ENCODE assay signal across 8 mouse cellular contexts in the genomic region with DNA sequence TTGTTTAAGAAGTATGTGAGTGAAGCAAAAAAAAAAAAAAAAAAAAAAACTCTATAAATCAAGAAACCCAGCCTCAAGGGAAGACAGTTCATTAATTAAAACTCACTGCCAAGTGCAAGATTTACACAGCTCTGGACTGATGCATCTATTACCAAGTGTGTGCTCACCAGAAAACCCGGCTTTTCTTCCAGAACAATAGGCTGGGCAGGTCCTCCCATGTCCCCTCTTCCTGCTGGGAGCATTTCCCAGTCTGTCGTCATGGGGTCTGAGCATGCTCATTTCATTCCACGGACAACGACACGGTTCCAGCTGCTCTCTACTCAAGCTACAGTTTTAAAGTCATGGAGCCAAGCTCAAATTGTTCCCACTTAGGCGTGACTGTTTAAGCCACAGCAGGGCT.
DNase-seq lines count a peak whose midpoint lies in the region; ATAC-seq lines count a peak whose summit lies in the region.

No protein-coding gene starts in this region.

- DNase-seq in heart, adult 18-20 months: peak; percentile 21 to 57
- peak; percentile 43 for DNase-seq in embryo, embryonic 11 days
- DNase-seq in hindbrain, embryonic 11.5 days (ENCODE audit: low spot score): peak; percentile 19
- peak; percentile 63 for DNase-seq in mesoderm, embryonic 11.5 days (ENCODE audit: low read depth, low spot score)
- DNase-seq in adrenal gland, adult (ENCODE audit: inconsistent age in 2 of 2, low spot score in 1 of 2): no peak
- DNase-seq in urinary bladder, postnatal 4 days (ENCODE audit: low spot score in 2 of 2): no peak
- DNase-seq in right cerebral cortex, postnatal 36 days (ENCODE audit: low spot score in 2 of 2): no peak

- H3K4me1 ChIP-seq in heart, embryonic 11.5 days (ENCODE audit: control insufficient read depth, insufficient read depth, low read length): no peaks in the 10 kb centered on the region
- H3K4me1 ChIP-seq in hindbrain, embryonic 11.5 days (replicated peaks; ENCODE audit: control insufficient read depth, insufficient read depth, low read length): no peaks in the 10 kb centered on the region

- no peaks in the 10 kb centered on the region for H3K36me3 ChIP-seq in heart, embryonic 11.5 days (ENCODE audit: control insufficient read depth, insufficient read depth, low read length)
- H3K36me3 ChIP-seq in hindbrain, embryonic 11.5 days (ENCODE audit: control insufficient read depth, insufficient read depth, low read length): no peaks in the 10 kb centered on the region

- ATAC-seq in heart, embryonic 11.5 days (replicated peaks; ENCODE audit: insufficient number of reproducible peaks, low FRiP score, low TSS enrichment): no peak
- ATAC-seq in hindbrain, embryonic 11.5 days (ENCODE audit: low FRiP score): no peak

- no peaks in the 10 kb centered on the region for H3K27me3 ChIP-seq in heart, embryonic 11.5 days (ENCODE audit: control insufficient read depth, insufficient read depth, low read length)
- no peaks in the 10 kb centered on the region for H3K27me3 ChIP-seq in hindbrain, embryonic 11.5 days (ENCODE audit: control insufficient read depth, insufficient read depth, low read length)

- no peak overlapping the region for H3K4me2 ChIP-seq in heart, embryonic 11.5 days
- H3K4me2 ChIP-seq in hindbrain, embryonic 11.5 days (replicated peaks; ENCODE audit: low read depth, low read length): no peak overlapping the region

- WGBS in heart, embryonic 11.5 days (ENCODE audit: insufficient replicate concordance): 61% methylated on average over 6 of the region's 6 CpGs
- 39% methylated on average over 6 of the region's 6 CpGs for WGBS in hindbrain, embryonic 11.5 days

- H3K4me3 ChIP-seq in heart, embryonic 11.5 days (ENCODE audit: low read depth, low read length): no peak overlapping the region
- no peak overlapping the region for H3K4me3 ChIP-seq in hindbrain, embryonic 11.5 days (ENCODE audit: low read depth, low read length)

- no peaks in the 10 kb centered on the region for H3K9me3 ChIP-seq in heart, embryonic 11.5 days (replicated peaks; ENCODE audit: control insufficient read depth, low read length)
- no peaks in the 10 kb centered on the region for H3K9me3 ChIP-seq in hindbrain, embryonic 11.5 days (ENCODE audit: control insufficient read depth, low read length)

- H3K27ac ChIP-seq in heart, embryonic 11.5 days (ENCODE audit: low read depth, low read length): no peak overlapping the region
- no peak overlapping the region for H3K27ac ChIP-seq in hindbrain, embryonic 11.5 days (ENCODE audit: low read depth, low read length)

- no peak overlapping the region for H3K9ac ChIP-seq in heart, embryonic 11.5 days (ENCODE audit: low read depth, low read length)
- H3K9ac ChIP-seq in hindbrain, embryonic 11.5 days (ENCODE audit: low read depth, low read length): no peak overlapping the region

Comparison
In these comparisons a context has a peak if more than half of its experiments do, and no peak if none do; other contexts are left out.
1. DNase-seq: peak in heart, adult 18-20 months (2 of 2), embryo, embryonic 11 days (single experiment), hindbrain, embryonic 11.5 days (single experiment) and mesoderm, embryonic 11.5 days (single experiment); none in adrenal gland, adult (0 of 2), urinary bladder, postnatal 4 days (0 of 2) and right cerebral cortex, postnatal 36 days (0 of 2).